Mouse (Mus musculus) lung, postnatal 0 days (tissue): ENCODE results near the gene Gpm6b.

Experiments
- CTCF ChIP-seq: IDR thresholded peaks from 2 replicates; pipeline ENCODE4 v1.5.1; 2016; ENCODE audit warnings: antibody characterized with exemption, mild to moderate bottlenecking
- EP300 ChIP-seq: IDR thresholded peaks from 2 replicates; pipeline ENCODE4 v1.6.1; 2016; ENCODE audit warnings: antibody characterized with exemption, mild to moderate bottlenecking, control low read depth

GRCm38 (mm10) chrX:166365458-166366213, 126.9 kb downstream of the Gpm6b start:
- no peak for TF ChIP-seq CTCF
- no peak for TF ChIP-seq EP300
